Mouse (Mus musculus) stomach, postnatal 0 days (tissue): ENCODE measurements at regions not wholly inside any gene's neighbourhood (a gene's known extent, or its start where the extent isn't known, plus 50 kb on each side); places are given as distances from the start of the nearest gene placed in this dataset.

Source experiments
- ATAC-seq: fragments of 200-750 bp; cut with Nextera tagmentation; 2 replicates; pipeline ENCODE4 v1.8.0; 2017; ENCODE audit not compliant: low FRiP score, low TSS enrichment
- DNase-seq: peaks from one replicate; pipeline ENCODE4 v3.0.0-alpha.2; 2016; ENCODE audit warnings: low spot score
- H3K27ac ChIP-seq: fragments of 300-500 bp; sonication (generic); replicated peaks from 2 replicates; pipeline ENCODE4 v1.5.1; 2014; ENCODE audit warnings: mild to moderate bottlenecking, control low read depth
- H3K27me3 ChIP-seq: fragments of 300-500 bp; sonication (generic); 2 replicates; pipeline ENCODE4 v1.6.1; 2014; ENCODE audit warnings: low read length; ENCODE audit not compliant: control insufficient read depth, insufficient read depth
- H3K36me3 ChIP-seq: fragments of 300-500 bp; sonication (generic); 2 replicates; pipeline ENCODE4 v1.6.1; 2014; ENCODE audit warnings: low read length, mixed read lengths; ENCODE audit not compliant: control insufficient read depth, insufficient read depth
- H3K4me1 ChIP-seq: fragments of 300-500 bp; sonication (generic); replicated peaks from 2 replicates; pipeline ENCODE4 v1.6.1; 2014; ENCODE audit warnings: antibody characterized with exemption; ENCODE audit not compliant: control insufficient read depth, insufficient read depth
- H3K4me2 ChIP-seq: fragments of 300-500 bp; sonication (generic); replicated peaks from 2 replicates; pipeline ENCODE4 v1.6.1; 2014; ENCODE audit warnings: low read depth, mild to moderate bottlenecking, control low read depth, moderate library complexity
- H3K4me3 ChIP-seq: fragments of 300-500 bp; sonication (generic); 2 replicates; pipeline ENCODE4 v1.5.1; 2014; ENCODE audit warnings: low read depth, low read length, control low read depth
- H3K9ac ChIP-seq: fragments of 300-500 bp; sonication (generic); 2 replicates; pipeline ENCODE4 v1.6.1; 2014; ENCODE audit warnings: mild to moderate bottlenecking, low read length, control low read depth, mixed read lengths
- H3K9me3 ChIP-seq: fragments of 300-500 bp; sonication (generic); 2 replicates; pipeline ENCODE4 v1.6.1; 2016; ENCODE audit warnings: low read length; ENCODE audit not compliant: control insufficient read depth
- CTCF ChIP-seq: IDR thresholded peaks from 2 replicates; pipeline ENCODE4 v1.5.1; 2016; ENCODE audit warnings: antibody characterized with exemption, low read depth, mild to moderate bottlenecking, moderate library complexity
- EP300 ChIP-seq: optimal IDR thresholded peaks from 2 replicates; pipeline ENCODE3; 2016; ENCODE audit warnings: antibody characterized with exemption
- WGBS: fragments of 180-500 bp; shearing (Covaris S2); extraction: QIAGEN DNeasy Blood & Tissue Kit; methylation state at CpG from one replicate; pipeline ENCODE4 v1.1.7; 2014; 5-methylcytosine and 5-hydroxymethylcytosine counted together

GRCm38 (mm10) chr10:17482751-17483150, 240.3 kb upstream of the Cited2 start:
- Histone ChIP-seq H3K9ac (no peak overlapping the region), H3K27ac (no peak overlapping the region), H3K36me3 (no peaks in the 10 kb centered on the region), H3K4me2 (no peak overlapping the region), H3K9me3 (no peaks in the 10 kb centered on the region), H3K4me3 (no peak overlapping the region), H3K4me1 (no peaks in the 10 kb centered on the region), H3K27me3 (no peaks in the 10 kb centered on the region)
- 48% methylated on average over 4 of the region's 4 CpGs for WGBS
- DNase-seq, result no peak
- ATAC-seq, result no peak
- TF ChIP-seq CTCF (no peak), EP300 (no peak)

GRCm38 (mm10) chr10:17485049-17485449, 238.0 kb upstream of the Cited2 start:
- H3K27me3 ChIP-seq, result no peaks in the 10 kb centered on the region
- ATAC-seq (no peak), DNase-seq (no peak)
- H3K4me1 ChIP-seq, result no peaks in the 10 kb centered on the region
- no peak overlapping the region for H3K27ac ChIP-seq
- 77% methylated on average over 5 of the region's 5 CpGs for WGBS
- no peak for TF ChIP-seq EP300
- no peak for TF ChIP-seq CTCF
- H3K4me2 ChIP-seq, result no peak overlapping the region
- no peak overlapping the region for H3K9ac ChIP-seq
- H3K36me3 ChIP-seq, result no peaks in the 10 kb centered on the region
- no peaks in the 10 kb centered on the region for H3K9me3 ChIP-seq
- no peak overlapping the region for H3K4me3 ChIP-seq

- no peak for DNase-seq
- Histone ChIP-seq H3K27me3 (no peaks in the 10 kb centered on the region), H3K27ac (no peak overlapping the region), H3K9ac (no peak overlapping the region), H3K9me3 (no peaks in the 10 kb centered on the region), H3K4me2 (no peak overlapping the region), H3K4me1 (no peaks in the 10 kb centered on the region), H3K4me3 (no peak overlapping the region), H3K36me3 (no peaks in the 10 kb centered on the region)
- TF ChIP-seq CTCF (no peak), EP300 (no peak)
- no peak for ATAC-seq
- 86% methylated on average over 2 of the region's 2 CpGs for WGBS
Measured at GRCm38 (mm10) chr10:17485515-17485914, 237.5 kb upstream of the Cited2 start.

DNA sequence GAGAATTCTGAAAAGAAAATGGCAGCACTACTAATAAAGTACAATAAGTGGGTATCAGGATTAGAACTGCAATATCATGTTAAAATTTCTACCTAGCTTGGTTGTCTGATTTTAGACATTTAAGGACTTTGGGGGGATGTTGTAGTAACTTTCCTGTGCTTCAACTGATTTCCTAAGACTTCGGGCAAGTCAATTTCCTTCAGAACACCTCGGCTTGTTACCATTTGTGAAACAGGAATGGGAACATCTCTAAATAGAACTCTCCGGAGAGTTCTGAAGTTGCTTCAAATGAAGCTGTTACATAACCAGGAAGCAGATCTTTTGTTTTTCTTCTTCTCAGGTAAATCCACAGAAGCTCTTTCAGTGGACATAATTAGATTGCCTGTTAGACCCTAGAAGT, 237.0 kb upstream of the Cited2 start:
- DNase-seq, result no peak
- H3K4me3 ChIP-seq, result no peak overlapping the region
- H3K4me1 ChIP-seq, result no peaks in the 10 kb centered on the region
- ATAC-seq, result no peak
- H3K9me3 ChIP-seq, result no peaks in the 10 kb centered on the region
- TF ChIP-seq CTCF (no peak), EP300 (no peak)
- no peak overlapping the region for H3K9ac ChIP-seq
- no peaks in the 10 kb centered on the region for H3K27me3 ChIP-seq
- H3K4me2 ChIP-seq, result no peak overlapping the region
- H3K27ac ChIP-seq, result no peak overlapping the region
- WGBS, result 75% methylated on average over 3 of the region's 3 CpGs
- H3K36me3 ChIP-seq, result no peaks in the 10 kb centered on the region

DNA sequence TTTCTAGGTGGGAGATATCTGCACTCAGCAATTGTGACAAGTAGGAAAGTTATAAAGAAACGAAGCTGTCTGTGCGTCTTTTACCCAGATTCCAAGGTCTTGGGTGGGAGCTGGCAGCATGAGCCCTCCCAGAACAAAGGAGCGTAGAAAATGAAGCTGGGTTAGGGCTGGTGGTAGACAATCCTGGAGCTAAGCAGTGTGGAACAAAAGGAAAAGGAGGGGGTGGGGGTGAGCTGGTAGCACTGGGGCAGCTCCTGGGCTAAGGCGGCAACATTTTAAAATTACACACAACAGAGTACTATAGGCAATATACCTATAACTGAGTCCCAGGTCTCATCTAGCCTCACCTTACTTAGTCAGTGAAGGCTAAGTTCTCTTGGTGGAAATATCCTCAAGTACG, 235.6 kb upstream of the Cited2 start:
- Histone ChIP-seq H3K4me1 (no peaks in the 10 kb centered on the region), H3K9ac (no peak overlapping the region), H3K27me3 (no peaks in the 10 kb centered on the region), H3K36me3 (no peaks in the 10 kb centered on the region), H3K4me3 (no peak overlapping the region), H3K4me2 (no peak overlapping the region), H3K27ac (no peak overlapping the region), H3K9me3 (no peaks in the 10 kb centered on the region)
- ATAC-seq (no peak), DNase-seq (no peak)
- WGBS, result 89% methylated on average over 5 of the region's 5 CpGs
- TF ChIP-seq CTCF (no peak), EP300 (no peak)

DNA sequence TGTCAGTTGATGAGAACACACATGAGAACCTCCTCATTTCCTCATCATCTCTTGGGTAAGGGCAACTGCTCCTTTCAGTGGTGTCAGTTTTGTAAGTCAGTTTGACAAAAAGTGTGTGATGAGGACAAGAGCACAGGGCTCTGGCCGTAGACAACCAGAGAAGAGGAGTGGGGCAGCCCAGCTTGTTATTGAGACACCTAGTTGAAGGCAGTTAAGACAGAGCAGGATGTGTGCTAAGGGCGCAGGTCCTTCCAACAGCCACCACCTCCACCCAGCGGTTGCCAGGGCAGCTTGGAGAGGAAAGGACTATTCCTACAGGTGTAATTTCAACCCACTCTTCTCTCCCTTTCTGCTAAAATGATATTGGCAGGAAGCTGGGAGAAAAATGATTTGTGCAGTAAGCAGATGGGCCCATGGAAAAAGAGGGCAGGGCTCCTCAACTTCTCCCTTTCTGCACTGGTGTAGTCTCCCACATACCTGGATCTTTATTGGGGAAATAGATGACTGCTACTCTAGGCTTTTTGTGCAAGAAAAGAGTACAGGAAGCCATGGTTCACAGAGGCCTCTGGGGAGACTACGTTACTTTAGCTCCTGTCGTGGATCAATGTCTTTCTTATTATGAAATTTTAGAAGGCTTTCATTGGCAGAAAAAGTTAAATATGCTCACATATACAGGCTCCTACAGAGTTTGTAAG, 231.3 kb upstream of the Cited2 start:
- Histone ChIP-seq H3K4me1 (no peaks in the 10 kb centered on the region), H3K4me3 (no peak overlapping the region), H3K36me3 (no peaks in the 10 kb centered on the region), H3K9me3 (no peaks in the 10 kb centered on the region), H3K27me3 (no peaks in the 10 kb centered on the region), H3K4me2 (no peak overlapping the region), H3K27ac (no peak overlapping the region), H3K9ac (no peak overlapping the region)
- 84% methylated on average over 5 of the region's 5 CpGs for WGBS
- ATAC-seq, result no peak
- TF ChIP-seq CTCF (no peak), EP300 (no peak)
- peak; percentile 16 for DNase-seq
